Mouse (Mus musculus): ENCODE data around the gene Scap.
A peak's percentile ranks its signal among the peaks of the same experiment; 100 is the strongest.
"Not testable (repeated sequence)": the region's sequence is repeated elsewhere in the genome, so short reads cannot be mapped to it uniquely, and the experiment has no call there.

Scap gene

GRCm38 (mm10) chr9:110384369-110384929 lies 51.4 kb downstream of the Scap start:
- no peak for DNase-seq (ENCODE audit: low read depth, low spot score)

GRCm38 (mm10) chr9:110388011-110388410 lies 54.9 kb downstream of the Scap start:
- DNase-seq (ENCODE audit: low read depth, low spot score): no peak

- no peak for DNase-seq (ENCODE audit: low read depth, low spot score)
These were observed 57.8 kb downstream of the Scap start for GRCm38 (mm10) chr9:110390843-110391242.

DNA sequence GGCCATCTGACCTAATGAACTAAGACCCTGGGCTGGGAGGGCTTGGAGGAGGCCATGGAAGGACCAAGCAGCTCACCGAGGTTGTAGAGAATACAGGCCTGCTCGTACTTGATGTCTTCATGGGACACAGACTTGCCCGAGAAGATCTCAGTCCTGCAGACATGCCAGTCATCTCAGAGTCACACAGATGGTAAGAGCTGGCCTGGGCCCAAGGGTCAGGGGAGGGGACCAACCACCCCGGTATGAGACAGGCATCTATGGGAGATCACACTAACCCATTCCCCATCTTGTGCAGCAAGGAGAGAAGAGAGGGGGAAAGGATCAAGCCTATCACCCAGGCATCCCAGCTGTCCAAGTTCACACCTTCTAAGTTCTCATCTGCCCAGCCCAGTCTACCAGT lies 60.2 kb downstream of the Scap start:
- no peak for DNase-seq (ENCODE audit: low read depth, low spot score)

- DNase-seq (ENCODE audit: low read depth, low spot score): no peak
These were observed 67.6 kb downstream of the Scap start for GRCm38 (mm10) chr9:110400650-110401049.

DNA sequence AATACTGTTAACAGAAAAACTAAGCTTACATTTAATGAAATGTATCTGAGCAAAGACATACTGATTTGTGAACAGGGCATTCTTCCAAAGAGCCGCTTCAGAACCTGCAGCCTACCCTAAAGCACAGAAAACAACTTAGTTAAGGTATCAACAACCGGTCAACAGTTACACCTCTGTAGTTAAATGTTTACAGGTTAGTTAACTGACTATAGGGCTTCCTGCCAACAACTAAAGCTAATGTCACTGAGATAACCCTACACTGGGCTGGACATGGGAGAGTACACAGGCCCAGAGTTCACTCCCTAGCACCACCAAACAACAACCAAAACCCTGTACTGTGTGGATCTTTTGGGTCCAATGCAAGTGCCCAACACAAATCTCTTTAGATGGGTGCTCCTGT lies 69.6 kb downstream of the Scap start:
- no peak for DNase-seq (ENCODE audit: low read depth, low spot score)

DNA sequence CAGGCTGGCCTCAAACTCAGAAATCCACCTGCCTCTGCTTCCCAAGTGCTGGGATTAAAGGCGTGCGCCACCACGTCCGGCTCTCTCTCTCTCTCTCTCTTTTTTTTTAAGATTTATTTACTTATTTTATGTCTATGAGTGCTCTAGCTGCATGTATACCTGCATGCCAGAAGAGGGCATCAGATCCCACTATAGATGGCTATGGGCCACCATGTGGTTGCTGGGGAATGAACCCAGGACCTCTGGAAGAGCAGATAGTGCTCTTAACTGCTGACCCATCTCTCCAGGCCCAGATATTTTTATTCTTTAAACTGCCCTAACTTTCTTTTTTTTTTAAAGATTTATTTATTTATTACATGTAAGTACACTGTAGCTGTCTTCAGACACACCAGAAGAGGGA lies 70.2 kb downstream of the Scap start:
- DNase-seq (ENCODE audit: low read depth, low spot score): not testable (repeated sequence)

GRCm38 (mm10) chr9:110407311-110408098 lies 74.4 kb downstream of the Scap start:
- peak; percentile 22 for DNase-seq (ENCODE audit: low read depth, low spot score)

DNA sequence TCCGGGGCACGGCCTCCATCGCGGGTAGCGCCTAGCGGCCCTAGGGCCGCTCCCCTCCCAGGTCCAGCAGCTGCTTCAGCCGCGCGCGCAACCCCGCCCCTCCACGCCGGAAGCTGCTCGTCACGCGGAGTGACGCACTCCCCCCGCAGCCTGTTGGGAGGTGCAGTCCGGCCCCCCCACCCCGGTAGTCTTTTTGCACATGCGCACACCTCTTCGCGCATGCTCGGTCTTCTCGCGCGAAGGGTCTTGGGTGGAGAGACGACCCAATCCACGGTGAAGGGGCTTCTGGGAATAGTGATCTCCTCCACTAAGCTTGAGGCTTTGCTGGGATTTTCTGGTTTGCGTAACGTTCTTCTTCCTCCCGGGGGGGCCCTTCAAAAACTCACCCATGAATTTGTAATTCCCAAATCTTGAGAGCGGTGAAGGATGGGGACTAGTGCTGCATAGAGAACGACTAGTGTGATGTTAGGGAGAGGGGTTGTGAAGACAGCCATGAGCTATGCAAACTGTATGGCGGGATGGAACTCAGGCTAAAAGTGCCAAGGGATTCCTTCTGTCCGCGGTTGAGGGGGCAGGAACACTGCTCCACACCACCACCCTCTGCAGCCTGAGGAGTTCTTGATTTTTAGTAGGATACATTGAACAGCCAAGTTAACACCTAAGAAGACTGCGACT lies 75.1 kb downstream of the Scap start, which contains the start of gene Ptpn23:
TSS of gene Ptpn23 (minus strand) at position 115 of the 675 bp plus-strand sequence.
- peak; percentile 99 for DNase-seq (ENCODE audit: low read depth, low spot score)

DNA sequence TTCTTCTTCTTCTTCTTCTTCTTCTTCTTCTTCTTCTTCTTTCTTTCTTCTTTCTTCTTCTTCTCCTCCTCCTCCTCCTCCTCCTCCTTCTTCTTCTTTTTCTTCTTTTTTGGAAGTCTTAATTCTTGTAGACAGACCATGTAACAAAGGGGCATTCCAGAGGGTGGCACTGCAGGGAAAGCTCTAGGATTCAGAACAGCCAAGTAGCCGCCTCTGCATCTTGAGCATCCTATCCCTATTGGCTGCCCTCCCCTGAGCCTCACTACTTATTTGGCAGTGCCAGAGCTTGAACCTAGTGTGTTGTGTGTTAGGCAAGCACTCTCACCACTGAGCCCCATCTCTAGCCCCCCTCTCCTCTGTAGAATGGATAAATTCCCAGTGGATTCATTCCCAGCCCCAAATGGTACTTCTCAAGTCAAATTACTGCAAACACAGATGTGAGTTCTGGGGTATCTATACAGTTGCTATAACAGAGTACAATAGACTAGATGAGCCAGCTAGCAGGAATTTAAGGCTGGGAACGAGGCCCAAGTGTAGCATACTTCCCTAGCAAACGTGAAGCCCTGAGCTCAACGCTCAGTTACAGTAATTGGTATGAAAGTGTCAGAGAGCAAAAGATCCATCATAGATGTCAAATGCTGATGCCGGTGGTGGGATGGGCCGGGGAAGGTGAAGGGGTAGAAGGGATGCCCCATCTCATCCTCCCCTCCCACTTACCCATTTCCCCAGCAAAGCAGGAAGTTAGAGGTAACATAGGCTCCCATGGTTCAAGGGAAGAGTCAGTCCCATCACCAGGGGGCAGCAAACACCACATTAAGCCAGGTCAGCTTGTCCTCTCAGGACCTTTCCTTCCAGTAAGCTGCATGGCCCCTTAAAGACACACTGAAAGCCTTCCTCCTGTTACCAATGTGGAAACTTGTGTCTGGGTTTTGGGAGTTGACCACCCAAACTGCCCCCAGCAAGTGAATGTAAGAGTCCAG lies 78.1 kb downstream of the Scap start:
- peak; percentile 73 for DNase-seq (ENCODE audit: low read depth, low spot score)

DNA sequence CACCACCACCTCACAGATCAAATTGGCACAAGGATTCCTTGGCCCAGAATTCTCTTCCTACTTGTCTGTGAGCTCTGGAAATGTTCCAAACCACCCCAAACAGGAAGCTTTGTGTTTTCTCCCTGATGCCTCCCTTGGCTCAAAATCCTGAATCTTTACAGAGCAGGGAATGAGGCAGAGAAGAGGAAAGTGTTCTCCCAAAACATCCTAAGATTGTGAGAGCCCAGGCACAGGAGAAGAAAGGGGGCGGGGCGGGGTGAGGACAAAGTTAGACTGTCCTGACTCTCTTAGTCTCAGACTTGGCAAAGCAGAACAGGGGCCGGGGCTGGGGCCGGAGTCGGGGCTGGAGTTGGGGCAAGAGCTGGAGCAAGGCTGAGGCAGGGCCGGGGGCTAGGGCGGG lies 79.8 kb downstream of the Scap start:
- no peak for DNase-seq (ENCODE audit: low read depth, low spot score)

GRCm38 (mm10) chr9:110413785-110414184 lies 80.7 kb downstream of the Scap start:
- no peak for DNase-seq (ENCODE audit: low read depth, low spot score)

- DNase-seq (ENCODE audit: low read depth, low spot score): no peak
These were observed 86.5 kb downstream of the Scap start, which contains the start of gene Ngp for GRCm38 (mm10) chr9:110419511-110420112. Gene Ngp (plus strand): TSS chr9:110419747.

- no peak for DNase-seq (ENCODE audit: low read depth, low spot score)
These were observed 98.2 kb downstream of the Scap start for GRCm38 (mm10) chr9:110431241-110431640.

DNA sequence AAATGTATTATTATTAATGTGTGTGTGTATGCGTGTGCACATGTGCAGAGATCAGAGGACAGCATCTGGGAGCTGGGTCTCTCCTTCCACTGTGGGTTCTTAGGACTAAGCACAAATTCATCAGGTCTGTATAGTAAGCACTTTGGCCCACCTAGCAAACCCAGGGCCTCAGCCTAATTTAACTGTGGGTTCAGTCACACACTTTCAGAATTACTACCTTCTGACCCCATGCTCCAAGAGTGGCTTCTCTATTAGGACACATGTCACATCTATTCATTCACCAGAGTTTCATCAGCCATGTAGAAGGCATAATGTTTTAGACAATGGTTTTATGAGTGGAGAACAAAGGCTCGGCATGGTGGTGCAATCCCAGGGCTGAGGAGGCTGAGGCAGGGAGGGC lies 100.0 kb downstream of the Scap start:
- no peak for DNase-seq (ENCODE audit: low read depth, low spot score)
